Mouse (Mus musculus): Measurements from ENCODE around the gene Serac1.
A peak's percentile ranks its signal among the peaks of the same experiment; 100 is the strongest.
"Not testable (repeated sequence)": the region's sequence is repeated elsewhere in the genome, so short reads cannot be mapped to it uniquely, and the experiment has no call there.

The Serac1 gene

DNA sequence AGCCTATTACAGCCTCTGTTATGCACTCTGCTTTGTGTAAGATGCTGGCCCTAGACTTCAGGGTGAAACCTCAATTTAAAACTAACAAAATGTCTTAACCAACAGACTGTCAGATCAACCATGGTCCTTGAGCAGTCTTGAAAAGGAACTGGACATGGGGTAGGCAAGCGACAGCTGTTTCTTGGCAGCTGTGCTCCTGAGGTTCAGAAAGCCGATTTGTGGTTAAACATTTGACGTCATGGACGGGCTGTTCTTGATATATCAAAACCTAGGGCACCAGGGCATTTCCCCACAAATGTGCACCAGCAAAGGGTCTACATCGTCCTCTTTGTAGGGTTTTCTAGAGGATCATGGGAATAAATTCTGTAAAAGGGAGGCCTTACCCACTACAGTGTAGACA lies 16.0 kb downstream of the Serac1 start:
- no peak for DNase-seq

DNA sequence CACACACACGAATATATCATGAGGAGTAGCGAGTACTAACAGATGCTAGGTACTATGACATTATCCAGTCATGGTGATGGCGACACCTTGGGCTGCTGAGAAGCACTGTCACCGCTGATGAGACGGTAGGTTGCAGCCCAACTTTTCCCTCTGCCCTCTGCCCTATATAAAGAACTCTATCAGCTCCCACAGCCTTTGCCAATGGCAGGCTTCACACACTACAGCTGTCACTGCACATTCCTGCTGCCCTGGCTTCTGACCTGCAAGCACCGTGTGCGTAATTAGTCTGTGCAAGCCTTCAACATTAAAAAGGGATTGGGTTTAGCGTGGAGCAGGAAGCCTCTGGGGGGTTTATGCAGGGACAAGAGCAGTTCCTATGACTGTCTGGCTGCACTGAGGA lies 16.7 kb downstream of the Serac1 start:
- no peak for DNase-seq

DNA sequence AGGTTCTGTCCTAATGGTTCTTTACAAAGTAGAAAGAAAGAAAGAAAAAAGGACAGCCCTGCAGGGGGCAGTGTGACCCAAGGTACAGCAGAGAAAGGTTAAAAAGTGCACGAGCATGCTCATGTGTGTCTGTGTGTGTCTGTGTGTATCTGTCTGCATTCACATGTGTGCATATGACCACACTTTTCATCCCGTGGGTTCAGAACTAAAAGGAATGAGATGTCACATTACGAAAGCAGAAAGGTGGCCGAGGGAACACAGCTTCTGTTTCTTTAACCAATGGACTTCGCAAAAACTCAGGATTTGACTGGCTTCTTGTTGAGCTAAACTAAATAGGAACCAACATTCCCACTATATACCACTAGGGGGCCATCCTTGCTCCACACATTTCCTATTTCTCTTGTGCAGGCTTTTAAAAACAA lies 24.6 kb downstream of the Serac1 start:
- peak; percentile 78 to 82 for DNase-seq

DNA sequence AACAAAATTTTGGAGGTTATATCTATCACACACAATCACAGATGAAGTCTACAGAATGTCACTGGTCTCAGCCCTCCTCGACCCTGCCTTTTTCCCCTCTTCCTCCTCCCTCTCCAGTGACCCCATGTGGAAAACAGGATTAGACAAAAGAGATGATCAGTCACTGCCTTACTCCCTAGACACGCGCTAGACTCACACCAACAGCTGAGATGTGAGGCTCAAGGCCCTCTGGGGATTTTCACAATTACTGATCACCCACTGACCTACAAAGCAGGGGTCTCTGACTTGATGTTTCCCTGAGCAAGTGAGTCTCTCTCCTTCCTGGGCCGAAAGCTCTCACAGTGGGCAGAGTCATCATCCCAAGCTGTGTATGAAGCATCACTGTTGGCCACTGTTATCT lies 26.7 kb downstream of the Serac1 start:
- DNase-seq: no peak

DNA sequence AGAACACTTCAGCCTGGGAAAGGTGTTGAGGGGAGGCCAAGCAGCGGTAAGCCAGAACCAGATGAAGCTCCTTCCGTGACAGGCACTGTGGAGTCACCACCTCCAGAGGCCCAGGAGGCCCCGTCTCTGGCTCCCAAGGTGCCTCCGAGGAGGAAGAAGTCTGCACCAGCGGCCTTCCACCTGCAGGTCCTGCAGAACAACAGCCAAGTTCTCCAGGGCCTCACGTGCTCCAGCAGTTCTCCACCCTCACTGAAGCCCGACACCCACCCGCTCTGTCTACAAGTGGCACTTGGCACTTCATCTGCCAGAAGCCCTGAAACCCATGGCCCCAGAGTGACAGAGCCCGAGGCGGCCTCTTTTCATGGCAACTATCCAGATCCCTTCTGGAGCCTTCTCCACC lies 42.0 kb downstream of the Serac1 start:
- DNase-seq: no peak

DNA sequence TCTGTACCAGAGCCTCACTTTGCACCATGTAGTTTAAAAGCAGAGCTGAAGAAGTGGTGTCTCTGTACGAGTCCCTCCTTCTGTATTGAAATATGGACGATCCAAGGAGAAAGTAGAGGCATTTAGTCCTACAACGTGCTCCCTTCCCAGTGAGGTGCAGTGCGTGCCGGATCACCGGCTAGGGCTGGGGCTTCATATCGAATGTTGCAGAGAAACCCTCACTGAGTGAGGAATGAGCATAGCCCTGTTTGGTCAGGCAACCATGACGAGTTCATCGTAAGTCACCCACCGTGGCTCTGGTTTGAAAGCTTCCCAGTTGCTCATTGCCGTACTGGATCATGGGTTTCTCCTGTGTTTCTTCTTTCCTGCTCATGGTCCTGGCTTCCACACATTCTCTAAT lies 42.7 kb downstream of the Serac1 start:
- no peak for DNase-seq

DNA sequence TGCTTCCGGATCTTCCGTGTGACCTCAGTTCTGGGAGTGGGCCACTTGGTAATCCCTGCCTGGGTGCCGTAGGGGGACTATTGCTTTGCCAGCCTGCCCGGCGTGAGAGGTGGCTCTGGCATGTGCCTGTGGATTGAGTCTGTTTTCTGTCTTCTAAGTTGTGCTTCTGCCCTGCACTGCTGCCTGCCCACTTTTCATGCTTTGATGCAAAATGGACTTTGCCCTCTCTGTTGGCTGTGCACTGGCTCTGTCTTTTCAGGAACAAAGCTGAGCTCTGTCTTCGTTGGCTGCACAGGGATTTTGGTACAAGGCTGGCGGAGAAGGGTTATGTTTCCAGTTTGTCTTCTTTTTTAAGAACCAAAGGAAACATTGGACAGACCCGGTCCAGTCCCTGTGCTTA lies 43.1 kb downstream of the Serac1 start:
- peak; percentile 22 to 51 for DNase-seq

DNA sequence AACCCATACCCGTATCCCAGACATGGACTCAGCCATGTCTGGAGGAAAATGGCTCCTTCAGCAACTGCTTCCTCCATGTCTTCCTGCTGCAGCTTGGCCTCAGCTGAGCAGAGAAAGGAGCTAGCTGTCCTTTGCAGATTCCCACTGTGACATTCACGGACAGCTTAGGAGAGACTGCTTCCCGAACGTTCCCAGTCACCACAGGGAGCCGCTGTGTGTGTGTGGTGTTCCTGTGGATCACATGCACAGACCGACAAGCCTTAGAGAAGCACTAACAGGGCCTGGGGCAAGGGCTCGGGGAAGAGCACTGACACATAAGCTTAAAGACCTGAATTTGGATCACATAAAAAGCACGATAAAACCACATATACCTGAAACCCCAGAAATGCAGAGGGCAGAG lies 43.9 kb downstream of the Serac1 start:
- DNase-seq: no peak

DNA sequence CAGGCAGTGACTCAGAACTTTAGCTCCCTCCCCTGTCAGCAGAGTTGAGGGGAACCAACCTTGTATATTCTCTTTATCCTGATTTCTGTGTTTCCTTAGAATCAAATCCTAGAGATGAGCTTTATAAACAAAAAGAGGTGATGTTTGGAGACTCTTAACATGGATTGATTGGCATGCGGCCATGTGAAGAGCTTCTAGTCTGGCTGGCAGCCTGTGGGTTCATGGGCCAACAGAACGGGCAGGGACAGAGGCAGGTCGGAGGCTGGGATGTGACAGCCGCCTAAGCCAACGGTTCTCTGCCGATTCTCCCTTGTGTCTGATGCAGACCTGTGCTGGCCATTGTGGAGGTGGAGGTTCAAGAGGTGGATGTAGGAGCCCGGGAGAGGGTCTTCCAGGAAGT lies 53.7 kb downstream of the Serac1 start:
- no peak for DNase-seq

DNA sequence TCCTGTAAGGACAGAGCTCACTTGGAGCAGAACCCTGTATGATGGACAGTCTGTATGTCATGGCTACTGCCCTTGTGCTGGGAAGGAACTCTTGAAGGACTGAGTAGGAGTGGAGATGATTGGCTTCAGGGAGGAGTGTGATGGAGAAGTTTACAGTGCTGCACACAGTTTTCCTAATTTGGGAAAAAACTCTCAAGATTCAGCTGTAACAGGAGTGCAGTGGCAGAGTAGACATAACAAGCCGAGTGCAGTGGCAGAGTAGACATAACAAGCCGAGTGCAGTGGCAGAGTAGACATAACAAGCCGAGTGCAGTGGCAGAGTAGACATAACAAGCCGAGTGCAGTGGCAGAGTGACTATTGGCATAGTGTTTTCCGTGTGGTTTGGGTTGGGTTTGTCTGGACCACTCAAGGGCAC lies 58.2 kb downstream of the Serac1 start:
- not testable (repeated sequence) for DNase-seq

DNA sequence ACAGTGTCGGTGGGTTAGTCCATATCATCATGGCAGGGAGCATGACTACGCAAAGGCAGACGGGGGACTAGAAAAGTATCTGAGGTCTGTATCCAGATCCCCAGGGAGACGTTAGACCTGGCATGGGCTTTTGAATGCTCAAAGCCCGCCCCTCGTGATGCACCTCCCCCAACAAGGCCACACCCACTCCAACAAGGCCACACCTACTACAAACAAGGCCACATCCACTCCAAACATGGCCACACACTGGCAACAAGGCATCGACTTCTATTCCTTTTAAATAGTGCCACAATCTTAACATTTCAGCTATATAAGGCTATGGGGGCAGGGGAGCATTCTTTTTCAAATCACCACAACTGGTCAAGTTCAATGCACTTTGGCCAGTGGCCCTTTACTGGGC lies 58.9 kb downstream of the Serac1 start:
- peak in 1 of 2 experiments; percentile 44 for DNase-seq

DNA sequence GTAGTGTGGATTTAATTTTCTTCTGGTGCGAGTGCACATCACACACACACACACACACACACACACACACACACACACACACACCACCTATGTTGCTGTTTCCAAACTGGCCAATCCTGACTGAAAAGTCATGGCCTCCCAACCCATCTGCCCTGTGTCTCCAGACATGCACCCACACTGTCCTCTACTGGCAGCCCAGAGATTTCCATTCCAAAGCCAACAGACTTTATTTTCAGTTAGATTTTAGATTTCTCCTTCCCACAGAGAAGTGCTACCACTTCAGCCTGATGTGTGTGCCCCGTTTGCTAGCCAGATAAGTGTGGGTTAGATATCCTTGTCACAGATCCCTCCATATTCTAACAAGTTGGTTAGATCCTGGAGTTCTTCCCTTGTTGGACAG lies 59.8 kb downstream of the Serac1 start:
- peak; percentile 68 to 72 for DNase-seq

DNA sequence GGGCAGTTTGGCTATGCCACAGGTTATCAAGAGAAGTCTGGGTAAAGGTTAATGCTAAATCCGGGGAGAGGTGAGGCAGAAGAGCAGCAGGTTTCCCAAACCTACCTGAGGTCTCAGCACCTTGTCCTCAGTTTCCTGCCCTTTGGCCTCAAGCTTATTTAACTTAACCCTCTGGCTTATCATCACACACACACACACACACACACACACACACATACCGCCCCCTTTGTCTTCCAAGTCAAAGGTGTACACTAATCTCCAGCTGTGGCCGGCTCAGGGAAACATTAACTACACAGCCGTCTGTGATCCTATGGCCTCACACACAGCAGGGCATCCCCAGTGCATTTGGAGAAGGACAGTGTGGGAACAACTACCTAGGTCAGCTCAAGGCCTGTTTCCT lies 61.2 kb downstream of the Serac1 start:
- DNase-seq: peak in 1 of 2 experiments; percentile 36

DNA sequence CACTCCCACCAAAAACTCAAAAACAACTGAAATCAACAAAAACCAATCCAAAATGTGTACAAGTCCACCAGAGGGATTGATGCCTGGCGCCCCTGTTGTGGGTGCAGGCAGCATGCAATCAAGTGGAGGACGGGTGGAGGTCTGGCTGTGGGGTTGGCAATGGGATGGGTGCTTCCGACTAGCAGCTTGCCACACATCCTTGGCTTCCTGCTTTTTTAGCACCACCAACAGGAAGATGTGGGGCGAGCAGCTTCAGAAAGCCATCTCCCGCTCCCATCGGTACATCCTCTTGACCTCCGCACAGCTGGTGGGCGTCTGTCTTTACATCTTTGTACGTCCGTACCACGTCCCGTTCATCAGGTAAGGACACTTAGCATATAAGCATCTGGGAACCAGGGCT lies 62.3 kb downstream of the Serac1 start:
- DNase-seq: no peak

DNA sequence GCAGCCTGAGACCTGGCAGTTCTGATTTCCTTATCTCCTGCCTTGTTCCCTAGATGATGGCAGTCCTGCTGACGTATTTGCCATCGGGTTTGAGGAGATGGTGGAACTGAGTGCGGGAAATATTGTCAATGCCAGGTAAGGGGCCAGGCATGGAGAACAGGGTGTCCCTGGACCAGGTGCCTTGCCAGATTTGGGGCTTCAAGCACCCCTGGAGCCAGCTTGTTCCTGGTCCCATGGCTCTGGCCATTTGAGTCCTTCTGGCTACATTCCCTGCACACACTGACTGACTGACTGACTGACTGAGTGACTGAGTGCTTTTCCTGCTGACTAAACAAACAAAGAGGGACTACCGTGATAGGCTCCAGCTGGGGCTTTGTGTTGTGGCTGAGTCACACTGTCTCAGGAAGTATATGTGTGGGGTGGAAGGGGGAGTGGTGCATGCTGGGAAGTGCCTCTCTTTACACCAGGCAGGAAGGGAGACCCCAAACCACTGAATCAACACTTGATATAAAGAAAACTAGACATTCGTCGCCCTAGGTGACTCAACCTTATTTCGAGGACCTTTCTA lies 63.2 kb downstream of the Serac1 start:
- peak; percentile 43 to 59 for DNase-seq

DNA sequence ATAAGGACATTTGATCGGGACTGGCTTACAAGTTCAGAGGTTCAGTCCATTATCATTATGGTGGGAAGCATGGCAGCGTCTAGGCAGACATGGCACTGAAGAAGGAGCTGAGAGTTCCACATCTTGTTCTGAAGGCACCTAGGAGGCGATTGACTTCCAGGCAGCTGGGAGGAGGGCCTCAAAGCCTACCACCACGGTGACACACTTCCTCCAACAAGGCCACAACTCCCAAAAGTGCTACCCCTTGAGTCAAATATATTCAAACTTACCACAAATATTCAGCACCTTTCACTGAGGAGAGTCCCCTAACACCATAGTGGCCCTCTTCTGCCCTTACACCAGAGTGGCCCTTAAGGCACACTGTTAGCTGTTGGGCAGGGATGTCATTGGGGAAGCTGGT lies 64.6 kb downstream of the Serac1 start:
- DNase-seq: no peak

DNA sequence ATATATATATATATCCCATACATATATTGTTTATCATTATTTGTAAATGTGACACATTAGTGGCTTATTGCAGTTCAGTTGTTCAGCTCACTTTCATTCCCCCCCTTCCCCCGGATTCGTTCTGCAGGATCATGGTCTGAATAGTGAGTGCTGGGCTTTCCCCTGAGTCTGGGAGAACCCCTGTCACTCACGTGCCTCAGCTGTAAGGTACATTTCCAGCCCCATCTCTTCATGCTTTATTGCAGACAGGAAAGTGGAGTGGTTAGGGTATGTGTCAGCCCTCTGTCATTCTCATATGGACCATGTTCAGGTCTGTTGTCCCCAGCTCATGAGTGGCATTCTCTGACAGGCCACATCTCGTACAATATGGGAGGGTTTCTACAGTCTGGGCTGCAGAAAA lies 66.5 kb downstream of the Serac1 start:
- DNase-seq: no peak

DNA sequence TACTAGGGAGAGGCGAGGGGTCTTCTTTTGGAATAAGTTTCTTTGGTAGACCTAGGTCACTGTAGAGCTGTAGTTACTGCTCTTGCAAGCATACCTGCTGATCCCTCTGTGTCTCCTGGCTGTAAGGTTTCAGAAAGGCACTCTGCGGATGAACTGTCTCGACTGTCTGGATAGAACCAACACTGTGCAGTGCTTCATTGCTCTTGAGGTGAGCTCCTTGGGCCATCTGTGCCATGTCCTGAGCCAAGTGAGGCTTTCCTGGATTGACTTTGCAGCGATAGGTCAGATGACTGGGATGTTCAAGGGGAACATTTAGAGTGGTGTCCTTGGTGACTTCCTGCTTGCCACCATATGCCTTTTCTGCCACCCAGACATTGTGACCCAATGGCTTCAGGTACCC lies 69.9 kb downstream of the Serac1 start:
- DNase-seq: no peak

DNA sequence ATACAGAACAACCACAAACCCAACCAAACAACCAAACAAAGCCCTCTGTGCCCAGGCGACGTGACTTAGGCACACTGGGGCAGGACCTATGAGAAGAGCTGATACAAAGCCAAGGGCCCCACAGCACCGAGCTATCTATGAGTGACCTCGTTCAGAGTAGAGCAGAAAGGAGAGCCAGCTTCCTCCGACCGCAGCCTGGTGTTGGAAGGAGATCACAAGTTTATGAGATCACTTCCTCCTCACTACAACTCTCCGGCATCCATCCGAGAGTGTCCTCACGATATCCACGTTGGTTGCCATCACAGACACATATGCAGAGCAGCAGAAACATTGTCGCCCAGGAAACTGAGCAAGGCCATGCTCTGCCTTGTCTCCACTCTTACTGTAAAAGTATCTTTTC lies 71.0 kb downstream of the Serac1 start:
- no peak for DNase-seq

DNA sequence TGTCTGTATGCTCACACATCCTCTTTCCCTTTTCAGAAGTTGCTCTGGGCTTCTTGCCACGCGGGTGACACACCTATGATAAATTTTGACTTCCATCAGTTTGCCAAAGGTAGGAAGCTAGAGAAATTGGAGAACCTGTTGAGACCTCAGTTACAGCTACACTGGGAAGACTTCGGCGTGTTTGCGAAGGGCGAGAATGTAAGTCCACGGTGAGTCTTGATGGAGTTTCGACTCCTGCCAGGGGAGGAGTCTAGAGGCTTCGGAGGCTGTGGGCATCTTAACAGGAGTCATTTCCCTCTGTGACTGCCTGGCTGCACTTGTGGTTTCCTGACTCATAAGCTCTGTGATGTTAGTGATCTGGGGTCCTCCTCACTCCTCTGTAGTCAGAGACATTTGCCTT lies 71.6 kb downstream of the Serac1 start:
- no peak for DNase-seq

DNA sequence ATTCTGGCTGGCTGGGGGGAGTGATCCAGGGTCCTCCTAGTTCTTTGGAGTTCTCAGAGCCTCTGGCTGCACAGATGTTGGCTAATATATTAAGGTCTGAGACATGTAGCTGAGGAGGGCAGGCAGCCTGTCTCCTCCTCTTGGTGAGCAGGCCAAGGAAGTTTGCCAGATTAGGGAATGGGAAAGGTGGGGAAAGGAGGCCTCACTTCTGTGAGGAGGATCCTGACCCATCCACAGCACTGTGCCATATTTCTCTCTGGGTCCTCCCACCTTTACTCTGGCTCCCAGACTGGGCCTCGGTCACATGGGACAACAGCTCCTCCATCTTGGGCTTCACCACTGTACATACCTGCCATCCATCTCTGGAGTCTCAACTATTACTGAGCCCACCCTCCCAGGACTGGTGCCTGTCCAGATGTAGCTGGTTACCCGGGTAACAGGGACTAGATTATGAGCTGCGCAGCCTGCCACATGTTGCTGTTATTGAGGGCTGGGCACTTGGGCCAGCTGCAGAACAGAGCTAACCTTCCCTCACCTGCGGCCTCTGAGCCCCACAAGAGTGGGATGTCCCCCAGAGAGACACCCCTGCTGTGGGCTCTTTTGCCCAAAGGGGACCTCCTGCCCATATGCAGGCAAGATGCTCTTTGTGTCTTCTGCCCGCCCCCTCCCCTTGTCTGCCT lies 72.3 kb downstream of the Serac1 start:
- DNase-seq: no peak

DNA sequence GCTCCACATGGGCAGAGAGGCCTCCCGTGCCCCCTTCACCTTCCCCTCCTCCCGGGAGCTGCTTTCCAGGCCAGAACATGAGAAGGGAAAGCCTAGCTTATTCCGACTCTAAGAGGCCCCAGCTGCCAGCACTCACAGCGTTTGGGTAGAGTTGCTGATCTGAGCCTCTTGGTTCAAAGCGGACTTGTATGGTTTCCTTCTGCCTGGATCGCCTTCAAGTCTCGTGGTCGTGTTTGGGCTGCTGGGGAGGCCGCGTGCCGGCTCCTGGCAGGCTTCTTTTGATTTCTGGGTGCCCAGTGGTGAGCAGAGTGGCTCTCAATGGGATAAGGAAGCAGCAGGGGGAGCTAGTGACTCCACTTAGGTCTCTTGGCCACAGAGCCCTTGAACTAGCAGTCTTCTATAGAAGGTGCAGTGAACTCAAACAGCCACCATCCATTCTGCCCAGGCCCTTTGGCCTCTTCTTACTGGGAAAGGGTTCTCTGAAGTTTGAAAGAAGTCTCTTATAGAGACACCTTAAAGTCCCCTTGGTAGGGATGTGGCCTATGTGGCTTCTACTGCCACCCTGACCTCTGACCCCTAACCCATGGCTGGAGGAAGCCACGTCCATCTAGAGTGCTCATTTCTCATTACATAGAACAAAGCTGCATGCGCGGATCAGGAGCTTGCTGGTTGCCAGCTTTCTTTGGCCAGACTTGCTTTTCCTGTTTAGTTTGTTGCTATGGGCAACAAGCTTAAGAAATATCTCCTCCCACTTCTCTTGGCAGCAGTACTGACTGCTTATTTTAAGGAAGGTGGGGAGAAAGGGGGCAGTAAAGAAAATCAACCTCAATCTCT lies 73.7 kb downstream of the Serac1 start:
- DNase-seq: peak; percentile 56 to 72

DNA sequence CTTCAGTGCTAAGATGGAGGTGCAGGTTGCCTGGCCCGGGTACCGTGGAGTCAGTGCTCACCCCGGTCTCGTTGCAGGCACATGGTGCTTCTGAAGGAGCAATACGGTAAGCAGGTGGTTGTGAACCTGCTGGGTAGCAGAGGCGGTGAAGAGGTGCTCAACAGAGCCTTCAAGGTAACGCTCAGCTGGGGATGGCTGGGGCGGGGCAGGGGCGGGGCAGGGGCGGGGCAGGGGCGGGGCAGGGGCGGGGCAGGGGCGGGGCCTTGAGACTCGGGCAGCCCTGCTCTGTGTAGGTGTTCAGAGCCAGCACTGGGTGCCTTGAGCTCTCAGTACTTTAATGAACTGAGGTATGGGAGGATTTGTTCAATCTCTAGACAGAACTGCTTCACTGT lies 74.3 kb downstream of the Serac1 start:
- peak in 1 of 2 experiments; percentile 37 for DNase-seq

DNA sequence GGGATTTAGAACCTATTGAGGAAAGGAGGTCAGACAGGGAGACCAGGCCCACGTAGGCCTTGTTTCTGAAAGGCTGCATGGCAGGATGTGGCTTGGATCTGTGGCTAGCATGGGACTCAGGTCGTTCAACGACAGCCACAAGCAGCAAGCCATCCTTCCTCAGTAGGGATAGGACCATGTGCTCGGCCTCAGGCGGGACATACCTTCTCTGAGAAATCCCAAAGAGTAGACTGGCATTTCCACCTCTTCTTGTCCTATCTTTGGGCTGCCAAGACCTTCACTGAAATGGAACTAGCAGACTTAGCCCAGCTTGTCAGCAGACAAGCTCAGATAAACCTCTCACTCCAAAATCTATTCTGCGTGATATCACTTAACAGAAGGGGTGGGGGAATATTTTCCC lies 75.9 kb downstream of the Serac1 start:
- no peak for DNase-seq

All from kidney, postnatal 4 days (tissue).